Comparison of ENCODE assay signal across 9 mouse cellular contexts in genomic region chr4:140247006-140248003, GRCm38 (mm10). TPM values are rescaled to one million over a fixed set of nuclear protein-coding genes. Genes with fewer than 3 reads are reported as not detected.
DNase-seq lines count a peak whose midpoint lies in the region; ATAC-seq and TF ChIP-seq lines count a peak whose summit lies in the region.
"Had no signal": no experiment of that assay in that cellular context is flagged by ENCODE, and none has a peak within 500 bp of the region (broad histone marks: within the 10 kb centered on the region; RNA-seq: fewer than 3 reads in every experiment).

No protein-coding gene starts in this region.

- no peak for TF ChIP-seq POLR2A in ES-Bruce4 (IDR thresholded peaks at IDR 0.05; ENCODE audit: insufficient read depth, low read length)

- H3K27me3 ChIP-seq in heart, embryonic 12.5 days (replicated peaks), result peaks cover 98% of the 10 kb centered on the region
- peaks cover 3% of the 10 kb centered on the region; the same call in 1 of the 2 replicates for H3K27me3 ChIP-seq in ES-Bruce4 (ENCODE audit: control insufficient read depth, insufficient read depth, low read length, poor library complexity, severe bottlenecking)
- peaks cover 97% of the 10 kb centered on the region for H3K27me3 ChIP-seq in forebrain, embryonic 12.5 days
- peaks cover 98% of the 10 kb centered on the region for H3K27me3 ChIP-seq in limb, embryonic 15.5 days

- no peaks in the 10 kb centered on the region for H3K9me3 ChIP-seq in heart, embryonic 12.5 days (replicated peaks)
- H3K9me3 ChIP-seq in ES-Bruce4 (replicated peaks; ENCODE audit: control insufficient read depth, insufficient read depth, low read length, poor library complexity, severe bottlenecking), result no peaks in the 10 kb centered on the region
- no peaks in the 10 kb centered on the region for H3K9me3 ChIP-seq in forebrain, embryonic 12.5 days
- no peaks in the 10 kb centered on the region for H3K9me3 ChIP-seq in limb, embryonic 15.5 days

- H3K9ac ChIP-seq in heart, embryonic 12.5 days, result no peak overlapping the region
- H3K9ac ChIP-seq in ES-Bruce4 (ENCODE audit: low read depth, poor library complexity, severe bottlenecking), result no peak overlapping the region
- H3K9ac ChIP-seq in forebrain, embryonic 12.5 days, result peak overlapping the region; percentile 72; the same call in 1 of the 2 replicates
- H3K9ac ChIP-seq in limb, embryonic 15.5 days, result no peak overlapping the region

- H3K27ac ChIP-seq in heart, embryonic 12.5 days (ENCODE audit: poor library complexity, severe bottlenecking), result no peak overlapping the region
- no peak overlapping the region for H3K27ac ChIP-seq in ES-Bruce4 (ENCODE audit: insufficient read depth, low read length)
- no peak overlapping the region for H3K27ac ChIP-seq in forebrain, embryonic 12.5 days
- H3K27ac ChIP-seq in limb, embryonic 15.5 days, result no peak overlapping the region

- no peak for TF ChIP-seq EP300 in ES-Bruce4 (IDR thresholded peaks at IDR 0.05; ENCODE audit: insufficient read depth, low read depth, low read length)

- no peak for TF ChIP-seq CTCF in ES-Bruce4 (IDR thresholded peaks at IDR 0.05; ENCODE audit: low read depth, low read length)

- no peak for DNase-seq in heart, postnatal 25 days (ENCODE audit: low spot score)
- no peak for DNase-seq in gastrocnemius, postnatal 25 days
- no peak for DNase-seq in left cerebral cortex, adult 9 months (ENCODE audit: low spot score in 2 of 2)
- DNase-seq: heart, postnatal 4 days had no signal

- no peak for ATAC-seq in heart, embryonic 12.5 days (ENCODE audit: insufficient number of reproducible peaks, low FRiP score)
- ATAC-seq in forebrain, embryonic 12.5 days (ENCODE audit: low FRiP score), result no peak
- no peak for ATAC-seq in limb, embryonic 15.5 days (ENCODE audit: insufficient number of reproducible peaks, low FRiP score, low TSS enrichment, low read depth)
- ATAC-seq in frontal cortex, adult (ENCODE audit: low TSS enrichment), result no peak

- intact Hi-C loops in heart, postnatal 25 days (cut with DNase I), result no loop called here

- H3K4me3 ChIP-seq in heart, embryonic 12.5 days, result peak overlapping the region; percentile 35
- peak overlapping the region; percentile 6; the same call in 1 of the 2 replicates for H3K4me3 ChIP-seq in ES-Bruce4 (ENCODE audit: low read depth, low read length)
- peak overlapping the region; percentile 56 for H3K4me3 ChIP-seq in forebrain, embryonic 12.5 days (replicated peaks)
- peak overlapping the region; percentile 28; the same call in 1 of the 2 replicates for H3K4me3 ChIP-seq in limb, embryonic 15.5 days

- peaks cover 13% of the 10 kb centered on the region for H3K4me1 ChIP-seq in heart, embryonic 12.5 days (replicated peaks)
- peaks cover 4% of the 10 kb centered on the region for H3K4me1 ChIP-seq in ES-Bruce4 (ENCODE audit: control insufficient read depth, insufficient read depth, low read length)
- peaks cover 71% of the 10 kb centered on the region for H3K4me1 ChIP-seq in forebrain, embryonic 12.5 days
- H3K4me1 ChIP-seq in limb, embryonic 15.5 days, result peaks cover 25% of the 10 kb centered on the region

- peak overlapping the region; percentile 58 for H3K4me2 ChIP-seq in heart, embryonic 12.5 days
- peak overlapping the region; percentile 94 for H3K4me2 ChIP-seq in forebrain, embryonic 12.5 days
- H3K4me2 ChIP-seq in limb, embryonic 15.5 days, result peak overlapping the region; percentile 41

- 11% methylated on average over 28 of the region's 28 CpGs for WGBS in heart, embryonic 12.5 days
- 6% methylated on average over 28 of the region's 28 CpGs for WGBS in forebrain, embryonic 12.5 days
- WGBS in limb, embryonic 15.5 days, result 10% methylated on average over 28 of the region's 28 CpGs

- H3K36me3 ChIP-seq in heart, embryonic 12.5 days, result no peaks in the 10 kb centered on the region
- H3K36me3 ChIP-seq in ES-Bruce4 (ENCODE audit: control insufficient read depth, insufficient read depth, low read length, poor library complexity, severe bottlenecking), result no peaks in the 10 kb centered on the region
- H3K36me3 ChIP-seq in forebrain, embryonic 12.5 days (replicated peaks), result no peaks in the 10 kb centered on the region
- no peaks in the 10 kb centered on the region for H3K36me3 ChIP-seq in limb, embryonic 15.5 days

RNA-seq across cellular contexts. Expression of gene Igsf21, which starts 0.7 kb away (rescaled TPM):
- 0.17 TPM in 1 of 2 replicates, not detected in the other for polyA plus RNA-seq in heart, embryonic 12.5 days (2016; fragmentation: Nextera tagmentation; extraction: Ambion mirVana)
- under 1 TPM; 0.21 to 0.25 TPM for total RNA-seq in heart, postnatal 25 days (2021)
- polyA plus RNA-seq in ES-Bruce4 (2011; ENCODE audit: insufficient read depth, insufficient read length, low read depth, missing spikeins), result 0.40 and 0.79 TPM in 2 replicates
- 21.7 and 22.8 TPM in 2 replicates for polyA plus RNA-seq in forebrain, embryonic 12.5 days (2016; fragmentation: Nextera tagmentation; extraction: Ambion mirVana)
- polyA plus RNA-seq in limb, embryonic 15.5 days (2015; fragmentation: Nextera tagmentation; extraction: Ambion mirVana), result 0.60 and 0.73 TPM in 2 replicates
- under 1 TPM in 1 of 2 experiments, not detected in 1; 0.13 TPM for total RNA-seq in gastrocnemius, postnatal 25 days (2021)

Comparison
In these comparisons a context has a peak if more than half of its experiments do, and no peak if none do; other contexts are left out.
1. H3K4me2 ChIP-seq: peak in every context shown above with its lines; median percentile 94 in forebrain, embryonic 12.5 days; 58 in heart, embryonic 12.5 days; 41 in limb, embryonic 15.5 days.
2. H3K4me3 ChIP-seq: peak in every context shown above with its lines; median percentile 56 in forebrain, embryonic 12.5 days; 35 in heart, embryonic 12.5 days; 28 in limb, embryonic 15.5 days; 6 in ES-Bruce4.
3. RNA of gene Igsf21, which starts 0.7 kb away (polyA plus RNA-seq): 21.7 to 22.8 TPM in forebrain, embryonic 12.5 days; 0.60 to 0.73 TPM in limb, embryonic 15.5 days, 0.40 to 0.79 TPM in ES-Bruce4 and 0.17 TPM in heart, embryonic 12.5 days; every median in the first group is over 10 times any median in the second.